Mouse (Mus musculus): ENCODE measurements at regions not wholly inside any gene's neighbourhood (a gene's known extent, or its start where the extent isn't known, plus 50 kb on each side); places are given as distances from the start of the nearest gene placed in this dataset.

- TF ChIP-seq CTCF (IDR thresholded peaks at IDR 0.05; ENCODE audit: borderline replicate concordance, insufficient read depth, low read length) = no peak
- no peak for TF ChIP-seq POLR2A (IDR thresholded peaks at IDR 0.05; ENCODE audit: low read depth, low read length)
These were observed 66.5 kb upstream of the Zfand6 start for GRCm38 (mm10) chr7:84756261-84756660.

Measured in embryonic fibroblast, embryonic 13.5 days (primary cell).